Mouse (Mus musculus): Measurements from ENCODE around the gene Zfp953. TPM values are rescaled to one million over a fixed set of nuclear protein-coding genes. Genes with fewer than 3 reads are reported as not detected.
"Not testable (repeated sequence)": the region's sequence is repeated elsewhere in the genome, so short reads cannot be mapped to it uniquely, and the experiment has no call there.

Zfp953 gene
- total RNA-seq (2021), result 1 to 10 TPM in 1 of 2 experiments, under 1 TPM in 1; 1.00 to 1.1 TPM

DNA sequence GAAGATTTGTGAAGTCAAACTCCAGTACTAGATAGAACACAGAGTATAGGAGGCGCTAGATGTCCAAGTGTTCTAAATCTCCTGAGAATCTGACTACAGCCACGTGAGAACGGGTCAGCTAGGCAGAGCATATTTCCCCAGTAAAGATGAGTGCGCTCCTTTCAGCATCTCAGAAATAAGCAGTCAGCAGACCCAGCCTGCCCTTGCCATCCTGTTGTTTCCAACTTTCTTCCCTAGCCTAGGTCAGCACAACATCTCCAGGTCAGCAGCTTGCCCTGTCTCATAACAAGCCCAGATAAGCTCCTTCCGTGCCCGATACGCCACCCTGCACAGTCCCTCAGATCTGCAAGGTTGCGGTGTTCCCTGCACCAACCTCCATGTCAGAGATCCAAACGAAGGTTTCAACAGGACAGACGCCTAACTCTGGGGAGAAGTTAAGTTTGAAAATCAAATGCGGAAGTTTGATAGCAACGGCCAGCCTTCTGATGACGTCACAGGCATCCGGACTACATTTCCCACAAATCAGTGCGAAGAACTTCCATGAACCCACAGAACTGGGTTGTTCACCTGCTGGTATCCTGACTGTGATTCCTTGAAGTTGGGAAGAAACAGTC, at the start of gene Zfp953, which contains the start of gene Gm28044:
Gene Zfp953 (minus strand): TSS at position 475 of the 614 bp plus-strand sequence.
Gene Gm28044 (minus strand): TSS at position 406 of the 614 bp plus-strand sequence.
- DNase-seq, result peak; percentile 86 to 89

GRCm38 (mm10) chr13:67399183-67399903, 38.9 kb upstream of the Zfp953 start, which contains the start of gene Zfp429:
TSS of gene Zfp429 (minus strand) at chr13:67399819.
- DNase-seq, result peak; percentile 53 to 63

- DNase-seq, result not testable (repeated sequence)
Observed at GRCm38 (mm10) chr13:67376255-67376654, 15.8 kb upstream of the Zfp953 start.

DNA sequence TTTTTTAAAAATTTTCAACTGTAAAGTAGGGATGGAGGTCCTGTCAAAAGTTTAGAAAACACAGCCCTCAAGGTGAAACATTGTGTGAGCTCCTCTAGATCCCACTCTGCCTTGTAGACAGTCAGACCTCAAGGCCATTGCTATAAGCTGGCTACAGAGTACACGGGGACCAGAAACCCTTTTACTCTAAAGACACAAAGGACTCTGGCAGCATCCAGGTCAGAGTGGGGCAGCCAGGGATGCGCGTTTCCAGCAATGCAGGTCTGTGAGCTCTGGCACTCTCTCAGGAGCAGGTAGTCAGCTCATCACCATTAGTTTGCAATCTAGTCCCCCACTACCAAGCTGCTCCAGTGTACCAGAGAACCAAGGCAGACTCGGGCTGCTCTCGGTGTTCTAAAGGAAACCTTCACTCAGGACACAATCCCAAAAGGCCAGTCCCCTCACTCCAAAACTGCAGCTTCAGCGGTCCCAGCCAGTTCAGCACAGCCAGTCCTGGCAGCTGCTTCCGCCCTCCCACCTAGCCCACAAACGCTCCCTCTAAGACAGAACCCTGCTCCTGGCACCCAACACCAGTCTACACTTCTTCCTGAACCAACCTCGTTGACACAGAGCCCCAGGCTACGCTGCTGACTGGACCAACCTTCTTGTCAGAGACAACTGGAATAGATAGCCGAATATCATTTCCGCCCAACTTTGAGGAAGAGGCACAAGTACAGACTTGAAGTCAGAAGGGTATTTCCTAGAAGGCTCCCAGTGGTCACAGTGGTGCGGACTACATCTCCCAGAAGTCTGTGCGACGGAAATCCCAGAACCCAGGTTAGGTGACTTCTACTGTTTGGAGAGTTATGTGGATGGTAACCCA, 14.9 kb upstream of the Zfp953 start, which contains the start of the genes Gm28041 and Zfp456:
Gene Gm28041 (minus strand): TSS at position 684 of the 862 bp plus-strand sequence.
Gene Zfp456 (minus strand): TSS at position 761 of the 862 bp plus-strand sequence.
- DNase-seq, result peak; percentile 36 to 44

DNA sequence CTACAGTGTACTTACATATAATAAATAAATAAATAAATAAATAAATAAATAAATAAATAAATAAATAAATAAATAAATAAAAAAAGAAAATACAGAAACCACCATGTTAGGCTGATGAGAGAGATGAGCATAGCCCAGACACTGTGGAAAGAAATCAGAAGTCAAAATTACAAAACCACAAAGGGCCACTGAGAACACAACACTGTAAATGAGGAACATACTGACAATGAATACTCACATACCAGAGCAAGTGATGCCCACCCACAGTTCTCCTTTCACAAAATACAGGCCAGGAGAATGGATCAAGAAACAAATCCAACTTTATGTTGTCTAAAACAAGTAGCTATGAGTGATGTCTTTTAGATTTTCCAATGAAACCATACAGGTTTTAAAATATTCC, 8.6 kb downstream of the Zfp953 start:
- DNase-seq, result no peak

GRCm38 (mm10) chr13:67343422-67343821, 17.0 kb downstream of the Zfp953 start:
- DNase-seq, result no peak

GRCm38 (mm10) chr13:67332877-67333276, 27.5 kb downstream of the Zfp953 start:
- DNase-seq, result no peak

- peak; percentile 75 to 77 for DNase-seq
Observed at GRCm38 (mm10) chr13:67332019-67332724, 28.2 kb downstream of the Zfp953 start, which contains the start of gene Zfp595. TSS of gene Zfp595 (minus strand) at chr13:67332570.

DNA sequence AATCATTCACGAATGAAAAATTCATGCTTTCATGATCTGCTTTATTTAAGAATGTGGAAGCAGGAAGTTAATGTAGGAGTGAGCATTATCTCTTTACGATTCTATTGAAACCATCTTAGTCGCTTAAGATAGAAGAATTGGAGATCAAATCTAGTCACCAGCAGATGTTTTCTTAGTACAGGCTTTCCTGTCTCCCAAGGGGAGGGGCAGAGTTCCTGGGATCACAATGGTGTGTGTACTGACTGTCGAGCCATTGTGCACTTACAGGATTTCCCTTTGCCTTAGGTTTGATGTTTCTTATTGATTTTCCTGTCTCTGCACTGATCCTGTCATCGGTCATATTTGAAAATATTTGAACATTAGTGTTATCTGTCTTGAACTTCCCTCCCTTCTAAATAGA, 53.7 kb downstream of the Zfp953 start:
- DNase-seq, result no peak

GRCm38 (mm10) chr13:67305822-67306672, 54.4 kb downstream of the Zfp953 start, which contains the start of gene Zfp457:
TSS of gene Zfp457 (minus strand) at chr13:67306485.
- DNase-seq, result peak; percentile 88

Other genes starting within 250 kb of the Zfp953 start
- gene Rslcan18, start 244.3 kb downstream of the Zfp953 start, total RNA-seq (2021), result under 1 TPM; 0.61 to 0.67 TPM
- 10 to 100 TPM; 10.8 to 13.4 TPM for gene Zfp759, start 238.9 kb downstream of the Zfp953 start, total RNA-seq (2021)
- gene Rsl1, start 187.4 kb downstream of the Zfp953 start, total RNA-seq (2021), result 1 to 10 TPM; 5.1 to 5.8 TPM
- 1 to 10 TPM; 3.0 to 3.5 TPM for gene Zfp455, start 166.1 kb downstream of the Zfp953 start, total RNA-seq (2021)
- gene Zfp458, start 82.1 kb downstream of the Zfp953 start, total RNA-seq (2021), result 10 to 100 TPM; 20.8 to 21.5 TPM
- gene Zfp457, start 54.1 kb downstream of the Zfp953 start, total RNA-seq (2021), result 1 to 10 TPM; 4.6 to 5.8 TPM
- 1 to 10 TPM; 3.0 to 3.3 TPM for gene Zfp595, start 28.0 kb downstream of the Zfp953 start, total RNA-seq (2021)
- gene Gm28044, start 69 bp downstream of the Zfp953 start, total RNA-seq (2021), result 1 to 10 TPM; 1.9 to 2.4 TPM
- gene Gm28041, start 15.1 kb upstream of the Zfp953 start, total RNA-seq (2021), result under 1 TPM; 0.50 to 0.56 TPM
- under 1 TPM; 0.77 to 0.88 TPM for gene Zfp456, start 15.2 kb upstream of the Zfp953 start, total RNA-seq (2021)
- gene Zfp429, start 39.2 kb upstream of the Zfp953 start, total RNA-seq (2021), result 1 to 10 TPM; 2.4 TPM
- gene Zfp459, start 60.8 kb upstream of the Zfp953 start, total RNA-seq (2021), result 1 to 10 TPM; 2.5 to 2.9 TPM
- gene Zfp874a, start 91.0 kb upstream of the Zfp953 start, total RNA-seq (2021), result 10 to 100 TPM; 14.3 to 15.7 TPM
- gene Zfp874b, start 123.7 kb upstream of the Zfp953 start, total RNA-seq (2021), result 10 to 100 TPM; 18.4 to 20.2 TPM
- gene Zfp58, start 139.9 kb upstream of the Zfp953 start, total RNA-seq (2021), result 1 to 10 TPM; 8.3 to 8.4 TPM
- gene Gm26965, start 165.5 kb upstream of the Zfp953 start, total RNA-seq (2021), result 1 to 10 TPM in 1 of 2 experiments, not detected in 1; 1.2 TPM
- 10 to 100 TPM; 23.8 to 24.5 TPM for gene Zfp87, start 165.6 kb upstream of the Zfp953 start, total RNA-seq (2021)
- gene Zfp748, start 193.2 kb upstream of the Zfp953 start, total RNA-seq (2021), result 10 to 100 TPM in 1 of 2 experiments, 1 to 10 TPM in 1; 9.9 to 10.8 TPM
- gene Zfp729b, start 249.1 kb upstream of the Zfp953 start, total RNA-seq (2021), result 10 to 100 TPM in 1 of 2 experiments, 1 to 10 TPM in 1; 8.2 to 10.3 TPM

Measured in layer of hippocampus, postnatal 36 days (tissue).